Mouse (Mus musculus): ENCODE data around the gene Txndc11.
A peak's percentile ranks its signal among the peaks of the same experiment; 100 is the strongest.

Txndc11 gene

DNA sequence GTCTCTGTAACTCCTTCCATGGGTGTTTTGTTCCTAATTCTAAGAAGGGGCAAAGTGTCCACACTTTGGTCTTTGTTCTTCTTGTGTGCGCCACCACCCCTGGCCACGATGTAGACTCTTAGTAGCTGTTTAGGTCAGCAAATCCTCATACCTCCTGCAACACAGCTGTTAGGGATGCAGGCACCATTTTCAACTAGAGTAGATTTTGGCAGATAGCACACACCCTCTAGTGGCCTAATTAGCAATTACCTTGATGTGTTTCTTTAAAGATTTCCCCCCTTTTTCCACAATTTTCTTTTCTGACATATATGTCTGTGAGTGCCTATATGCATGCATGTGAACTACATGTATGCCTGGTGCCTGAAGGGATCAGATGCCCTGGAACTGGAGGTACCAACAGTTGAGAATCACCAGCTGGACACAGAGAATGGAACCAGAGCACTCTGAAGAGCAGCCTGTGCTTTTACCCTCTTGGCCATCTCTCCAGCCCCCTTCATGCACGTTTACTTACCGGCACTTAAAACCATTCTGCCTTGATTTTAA, 25.2 kb downstream of the Txndc11 start:
- DNase-seq (ENCODE audit: low spot score in 2 of 2), result no peak

- DNase-seq (ENCODE audit: low spot score in 2 of 2), result no peak
Observed at GRCm38 (mm10) chr16:11104905-11105304, 29.5 kb downstream of the Txndc11 start.

- DNase-seq (ENCODE audit: low spot score in 2 of 2), result no peak
Observed at GRCm38 (mm10) chr16:11097301-11097700, 37.1 kb downstream of the Txndc11 start.

GRCm38 (mm10) chr16:11093717-11094386, 40.6 kb downstream of the Txndc11 start:
- no peak for DNase-seq (ENCODE audit: low spot score in 2 of 2)

DNA sequence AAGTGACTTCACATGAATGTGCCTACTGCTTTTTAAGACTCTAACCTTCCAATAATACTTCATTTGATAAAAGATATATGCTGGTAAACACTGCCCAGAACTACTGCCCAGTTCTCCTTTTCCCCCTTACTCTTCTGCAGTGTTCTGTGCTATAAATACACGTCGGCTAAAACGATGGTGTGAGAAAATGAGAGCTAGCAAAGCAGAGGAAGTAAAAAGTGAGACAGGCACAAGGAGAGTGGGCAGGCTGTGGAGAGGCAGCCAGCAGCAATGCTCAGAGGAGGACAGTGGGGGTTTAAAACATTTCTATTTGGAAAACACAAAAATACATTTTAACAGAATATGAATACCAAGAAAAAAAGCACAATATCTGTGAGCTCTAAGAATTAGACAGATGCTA, 41.9 kb downstream of the Txndc11 start:
- no peak for DNase-seq (ENCODE audit: low spot score in 2 of 2)

DNA sequence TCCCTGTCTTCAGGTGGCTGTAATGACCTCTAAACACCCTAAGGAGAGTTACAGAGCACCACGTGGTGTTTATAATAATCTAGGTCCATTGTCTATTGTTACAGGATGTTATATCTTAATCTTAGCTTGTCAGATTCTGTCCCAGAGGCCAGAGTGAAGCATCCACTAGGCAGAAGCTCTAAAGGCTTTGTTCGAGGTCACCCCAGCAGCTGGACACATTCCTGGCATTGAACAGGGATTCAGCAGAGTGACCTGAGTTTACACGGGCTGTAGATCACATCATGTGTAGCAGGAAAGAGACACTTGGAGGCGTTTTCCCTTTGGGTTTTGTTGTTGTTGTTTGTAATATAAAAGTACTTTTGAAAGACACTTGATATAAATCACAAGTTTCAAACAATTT, 42.4 kb downstream of the Txndc11 start:
- no peak for DNase-seq (ENCODE audit: low spot score in 2 of 2)

DNA sequence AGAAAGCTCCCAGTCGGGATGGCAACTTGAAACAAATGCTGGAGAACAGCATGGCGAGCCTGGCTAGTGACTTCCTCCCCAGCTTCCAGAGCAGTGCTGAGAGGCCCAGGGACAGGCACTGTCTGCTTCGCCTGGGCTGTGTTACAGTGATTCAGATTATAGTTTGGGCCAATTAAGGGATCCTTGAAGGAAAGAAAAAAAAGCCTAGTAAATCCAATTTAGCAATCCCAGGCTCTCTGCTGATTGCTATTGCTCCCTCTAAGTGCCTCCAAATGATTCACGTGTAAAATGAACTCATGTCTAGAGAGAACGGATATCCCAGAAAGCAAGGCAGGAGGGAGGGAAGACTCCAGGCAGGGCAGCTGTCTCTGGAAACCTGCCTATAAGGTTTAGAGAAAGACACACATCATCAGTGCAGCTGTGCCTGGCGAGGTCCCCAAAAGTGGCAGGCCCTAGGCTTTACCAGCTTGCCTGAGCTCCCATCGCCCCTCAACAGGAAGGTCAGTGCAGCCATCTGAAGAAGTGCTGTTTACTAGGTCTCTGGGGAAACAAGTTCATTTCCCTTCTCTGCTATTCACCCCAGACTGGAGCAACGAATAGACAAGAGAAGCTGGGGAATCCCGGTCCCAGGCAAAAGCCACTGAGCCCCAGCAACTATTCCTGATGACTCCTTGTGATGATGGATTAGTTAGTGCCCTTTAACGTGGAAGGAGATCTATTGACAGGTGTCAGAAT, 43.4 kb downstream of the Txndc11 start:
- no peak for DNase-seq (ENCODE audit: low spot score in 2 of 2)

DNA sequence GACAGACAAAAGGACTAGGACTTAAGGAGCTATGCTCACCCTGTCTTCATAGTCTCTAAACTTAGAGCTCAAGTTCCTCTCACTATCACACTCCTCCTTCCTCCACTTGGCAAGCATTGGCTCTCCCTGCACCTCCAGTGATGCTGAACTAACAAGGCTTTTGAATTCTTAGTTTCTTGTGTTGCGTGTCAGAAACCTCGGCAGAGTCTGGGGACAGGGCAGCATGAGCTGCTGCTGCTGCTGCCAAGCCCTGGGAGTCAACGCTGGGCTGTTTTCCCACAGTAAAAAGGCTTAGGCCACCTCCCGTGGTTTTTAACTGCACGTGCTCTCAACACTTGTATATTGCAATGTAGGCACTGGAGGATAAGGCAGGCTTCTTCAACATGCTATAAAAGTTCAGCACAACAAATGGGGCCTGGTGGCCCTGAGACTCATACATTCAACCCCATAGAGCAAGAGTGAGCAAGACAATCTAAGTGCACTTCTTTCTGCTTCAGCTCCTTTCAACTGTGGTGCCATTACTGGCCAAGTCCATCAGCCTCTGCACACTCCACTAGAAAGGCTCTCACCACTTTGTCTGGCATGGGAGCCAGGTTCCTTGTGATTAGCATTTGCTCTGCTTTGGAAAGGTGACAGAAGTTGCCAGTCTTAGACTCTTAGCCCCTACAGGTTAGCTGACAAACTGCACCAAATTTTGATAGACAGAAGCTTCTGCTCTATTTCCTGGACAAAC, 47.4 kb downstream of the Txndc11 start:
- DNase-seq (ENCODE audit: low spot score in 2 of 2), result peak in 1 of 2 experiments; percentile 50

GRCm38 (mm10) chr16:11086299-11086698, 48.2 kb downstream of the Txndc11 start:
- no peak for DNase-seq (ENCODE audit: low spot score in 2 of 2)

DNA sequence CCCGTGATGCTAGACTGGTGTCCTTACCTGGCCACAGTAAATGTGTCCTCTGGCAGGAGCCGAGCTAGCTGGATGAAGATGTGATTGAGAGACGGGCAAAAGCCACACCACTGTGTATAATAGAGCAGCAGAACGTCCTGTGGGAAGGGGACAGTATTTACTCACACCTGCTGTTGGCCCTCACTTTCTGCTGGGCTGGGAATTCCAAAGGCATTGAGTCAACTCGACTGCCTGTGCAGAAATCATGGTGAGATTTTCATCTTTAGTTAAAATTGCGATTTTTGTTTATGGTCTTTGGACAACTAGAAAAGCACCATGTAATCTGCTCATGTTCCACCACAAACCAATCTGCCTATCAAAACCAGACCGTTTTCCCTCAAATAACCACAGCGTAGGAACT, 50.3 kb downstream of the Txndc11 start:
- no peak for DNase-seq (ENCODE audit: low spot score in 2 of 2)

GRCm38 (mm10) chr16:11078216-11078869, 56.1 kb downstream of the Txndc11 start:
- DNase-seq (ENCODE audit: low spot score in 2 of 2), result no peak

- DNase-seq (ENCODE audit: low spot score in 2 of 2), result no peak
Observed at GRCm38 (mm10) chr16:11077601-11078201, 56.7 kb downstream of the Txndc11 start.

- DNase-seq (ENCODE audit: low spot score in 2 of 2), result no peak
Observed at GRCm38 (mm10) chr16:11073060-11073459, 61.4 kb downstream of the Txndc11 start.

DNA sequence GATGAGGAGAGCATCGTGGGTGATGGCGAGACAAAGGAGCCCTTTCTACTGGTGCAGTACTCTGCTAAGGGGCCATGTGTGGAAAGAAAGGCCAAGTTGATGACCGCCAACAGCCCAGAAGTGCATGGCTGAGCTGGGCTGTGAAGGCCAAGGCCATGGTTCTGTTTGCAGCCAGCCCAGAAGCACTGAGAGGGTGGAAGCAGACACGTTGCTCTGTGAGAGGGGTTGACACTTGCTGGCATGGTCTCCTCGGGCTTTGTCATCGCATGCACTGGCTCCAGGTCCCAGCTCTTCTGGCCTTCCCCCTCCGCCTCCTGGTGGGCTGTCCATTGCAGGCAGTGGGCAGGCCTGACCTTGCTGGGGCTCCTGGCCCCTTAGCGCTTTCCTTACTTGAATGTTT, 62.0 kb downstream of the Txndc11 start:
- DNase-seq (ENCODE audit: low spot score in 2 of 2), result no peak

- no peak for DNase-seq (ENCODE audit: low spot score in 2 of 2)
Observed at GRCm38 (mm10) chr16:11071887-11072286, 62.6 kb downstream of the Txndc11 start.

DNA sequence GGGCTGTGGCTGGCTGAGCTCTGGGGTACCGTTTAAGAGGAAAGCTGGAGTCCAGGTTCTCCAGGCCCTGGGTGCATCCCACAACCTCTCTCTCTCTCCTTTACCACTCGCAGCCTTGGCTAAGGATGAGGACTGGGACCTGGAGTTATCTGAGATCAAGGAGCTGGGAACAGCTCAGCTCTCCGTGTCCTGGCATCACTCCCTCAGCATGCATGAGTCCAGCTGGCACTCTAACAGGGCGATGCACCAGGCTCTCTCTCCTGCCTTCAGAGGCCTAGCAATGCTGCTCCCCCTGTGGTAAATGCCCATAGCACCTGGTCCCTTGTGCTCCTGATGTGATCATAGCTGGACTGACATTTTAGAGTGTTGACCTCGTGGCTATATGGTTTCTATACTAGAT, 63.3 kb downstream of the Txndc11 start:
- DNase-seq (ENCODE audit: low spot score in 2 of 2), result no peak

GRCm38 (mm10) chr16:11069710-11070420, 64.6 kb downstream of the Txndc11 start:
- DNase-seq (ENCODE audit: low spot score in 2 of 2), result no peak

DNA sequence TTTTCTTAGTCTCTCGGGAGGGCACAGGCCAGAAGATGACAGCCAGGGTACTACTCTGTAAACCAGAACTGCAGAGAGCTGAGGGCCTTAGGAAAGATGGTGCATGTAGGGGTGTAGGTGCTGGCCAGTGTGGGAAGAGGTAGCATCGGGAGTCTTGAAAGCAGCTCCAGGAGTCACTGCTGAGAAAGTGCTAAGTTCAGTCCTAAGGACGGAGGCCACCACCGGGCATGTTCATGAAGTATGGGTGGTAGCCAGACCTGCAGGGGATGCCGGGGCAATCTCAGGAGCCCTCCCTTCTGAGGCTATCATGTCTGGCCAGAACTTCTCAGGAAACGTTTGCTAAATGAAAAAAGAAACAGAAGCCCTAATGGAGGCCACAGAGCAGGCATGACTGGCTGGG, 65.2 kb downstream of the Txndc11 start:
- no peak for DNase-seq (ENCODE audit: low spot score in 2 of 2)

GRCm38 (mm10) chr16:11068666-11069065, 65.8 kb downstream of the Txndc11 start:
- no peak for DNase-seq (ENCODE audit: low spot score in 2 of 2)

DNA sequence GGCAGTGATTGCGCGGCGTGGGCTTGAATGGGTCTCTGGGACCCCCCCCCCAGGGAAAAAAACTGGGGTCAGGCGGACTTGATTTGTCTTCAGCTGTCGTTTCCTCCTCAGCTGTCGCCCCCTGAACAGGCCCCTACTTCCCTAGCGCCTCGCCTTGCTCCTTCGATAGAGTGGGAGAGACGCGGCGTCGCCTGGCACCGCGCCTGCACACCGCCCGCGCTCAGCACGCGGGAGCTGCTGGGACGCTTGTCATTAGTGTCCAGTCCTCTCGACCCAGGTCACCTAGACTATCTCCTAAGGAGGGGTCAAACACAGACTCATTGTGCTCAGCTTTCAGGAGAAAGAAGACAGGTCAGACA, 67.6 kb downstream of the Txndc11 start:
- peak in 1 of 2 experiments; percentile 70 for DNase-seq (ENCODE audit: low spot score in 2 of 2)
